Mouse (Mus musculus) left cerebral cortex, adult 2 months (tissue): ENCODE data around the gene Cdh18. TPM values are rescaled to one million over a fixed set of nuclear protein-coding genes. Genes with fewer than 3 reads are reported as not detected.
"Not testable (repeated sequence)": the region's sequence is repeated elsewhere in the genome, so short reads cannot be mapped to it uniquely, and the experiment has no call there.

Source experiments
- DNase-seq, 2 experiments: peaks; one replicate each; pipeline ENCODE4 v3.0.0; 2021 to 2022; ENCODE audit warnings: low spot score in 2 of 2, mixed read lengths in 1 of 2; ENCODE audit errors: extremely low spot score in 1 of 2
- H3K27ac ChIP-seq: fragments of 200-600 bp; 2 replicates; pipeline ENCODE4 v1.8.1; 2022
- H3K4me3 ChIP-seq: fragments of 200-600 bp; 2 replicates; pipeline ENCODE4 v1.8.1; 2022
- CTCF ChIP-seq: fragments of 200-600 bp; IDR thresholded peaks from 2 replicates; pipeline ENCODE4 v1.8.1; 2022; ENCODE audit warnings: antibody characterized with exemption, mild to moderate bottlenecking, moderate library complexity
- intact Hi-C: fragments of 180-260 bp; cut with DNase I; formaldehyde crosslinking; loops from one replicate; pipeline ENCODE4 v1.15.1; 2025
- long read RNA-seq, 2 experiments: library from polyadenylated mRNA; stranded (forward); transcript quantifications; one replicate each; pipeline ENCODE4 v2.0.0; 2021; ENCODE audit warnings: borderline mapping rate in 2 of 2
- total RNA-seq, 2 experiments: library from RNA; stranded (reverse); gene quantifications; 2 replicates each; pipeline ENCODE4 v1.2.3; 2021

Cdh18 gene
- 10 to 100 TPM; 27.3 to 32.9 TPM for total RNA-seq
- long read RNA-seq, experiment 1, partial matches to known transcripts = 1 of 3 reads
- long read RNA-seq, experiment 1, other reads (novel, unspliced or antisense) = 0 of 3 reads
- long read RNA-seq, experiment 2 = 0 reads

DNA sequence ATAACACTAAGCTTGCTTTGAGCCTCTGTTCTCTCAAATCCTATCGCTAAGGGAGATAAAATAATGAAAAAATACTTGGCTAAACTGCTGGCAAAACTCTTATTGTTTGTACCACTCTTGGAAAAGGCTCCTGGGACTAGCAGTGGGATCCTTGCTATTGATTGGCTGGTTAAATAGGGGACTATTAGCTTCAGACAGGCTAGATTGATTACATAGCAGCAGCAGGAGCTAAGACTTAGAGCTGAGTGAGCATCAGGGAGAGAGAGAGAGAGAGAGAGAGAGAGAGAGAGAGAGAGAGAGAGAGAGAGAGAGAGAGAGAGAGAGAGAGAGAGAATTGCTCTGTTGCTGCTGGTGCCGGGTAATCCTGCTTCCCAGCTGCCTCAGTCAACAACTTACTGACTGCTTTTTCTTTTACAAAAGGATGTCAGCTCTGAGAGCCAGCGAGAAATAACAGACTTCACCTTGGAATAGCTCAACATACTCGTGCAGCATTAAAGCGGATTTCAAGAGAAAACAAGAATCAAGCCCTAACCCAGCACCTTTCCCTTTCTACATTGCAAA is at the start of gene Cdh18:
TSS of gene Cdh18 (plus strand) at position 312 of the 561 bp plus-strand sequence.
- intact Hi-C loops = no loop called here
- DNase-seq = no peak
- TF ChIP-seq CTCF = no peak
- H3K4me3 ChIP-seq = peak within 1 kb of the TSS; percentile 38
- peak within 1 kb of the TSS; percentile 24; the same call in 1 of the 2 replicates for H3K27ac ChIP-seq

DNA sequence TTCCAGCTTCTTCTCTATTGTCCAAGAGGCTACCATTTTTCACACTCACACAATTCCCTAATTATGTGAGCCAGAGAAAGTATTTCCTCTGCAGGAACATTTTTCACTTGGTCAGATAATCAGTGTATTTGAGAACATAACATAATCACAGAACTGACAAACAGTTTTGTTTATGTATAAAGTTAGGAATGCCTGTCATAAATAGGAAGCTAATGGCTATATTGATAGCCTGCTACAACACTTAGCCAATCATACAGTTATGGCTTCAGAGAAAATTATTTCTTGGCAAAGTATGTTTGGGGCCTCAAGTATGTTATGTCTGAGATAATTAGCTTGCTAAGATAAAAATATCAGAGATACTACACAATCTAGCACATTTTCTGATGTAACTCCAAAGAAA is 37.6 kb upstream of the Cdh18 start:
- Histone ChIP-seq H3K27ac (no peak overlapping the region), H3K4me3 (no peak overlapping the region)
- DNase-seq = no peak
- no peak for TF ChIP-seq CTCF
- intact Hi-C loops = no loop called here

DNA sequence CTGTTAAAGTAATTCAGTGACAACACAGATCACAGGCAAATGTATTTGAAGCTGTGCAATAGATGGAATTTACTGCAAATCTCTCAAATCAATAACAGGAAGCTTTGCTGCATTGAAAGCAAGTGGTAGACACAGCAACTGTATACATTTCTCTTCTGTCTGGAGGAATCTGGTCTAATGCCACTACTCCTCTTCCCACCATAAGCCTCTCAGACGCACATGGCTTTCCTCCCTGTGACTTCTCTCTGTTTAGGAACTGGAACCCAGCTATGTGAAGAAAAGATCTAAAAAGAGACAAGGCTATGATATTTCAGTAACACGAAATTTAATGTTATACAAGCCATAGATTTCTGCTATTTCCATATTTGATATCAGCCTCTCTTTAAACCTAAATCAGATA is 13.0 kb upstream of the Cdh18 start:
- Histone ChIP-seq H3K4me3 (no peak overlapping the region), H3K27ac (no peak overlapping the region)
- no peak for TF ChIP-seq CTCF
- no peak for DNase-seq
- intact Hi-C loops = no loop called here

DNA sequence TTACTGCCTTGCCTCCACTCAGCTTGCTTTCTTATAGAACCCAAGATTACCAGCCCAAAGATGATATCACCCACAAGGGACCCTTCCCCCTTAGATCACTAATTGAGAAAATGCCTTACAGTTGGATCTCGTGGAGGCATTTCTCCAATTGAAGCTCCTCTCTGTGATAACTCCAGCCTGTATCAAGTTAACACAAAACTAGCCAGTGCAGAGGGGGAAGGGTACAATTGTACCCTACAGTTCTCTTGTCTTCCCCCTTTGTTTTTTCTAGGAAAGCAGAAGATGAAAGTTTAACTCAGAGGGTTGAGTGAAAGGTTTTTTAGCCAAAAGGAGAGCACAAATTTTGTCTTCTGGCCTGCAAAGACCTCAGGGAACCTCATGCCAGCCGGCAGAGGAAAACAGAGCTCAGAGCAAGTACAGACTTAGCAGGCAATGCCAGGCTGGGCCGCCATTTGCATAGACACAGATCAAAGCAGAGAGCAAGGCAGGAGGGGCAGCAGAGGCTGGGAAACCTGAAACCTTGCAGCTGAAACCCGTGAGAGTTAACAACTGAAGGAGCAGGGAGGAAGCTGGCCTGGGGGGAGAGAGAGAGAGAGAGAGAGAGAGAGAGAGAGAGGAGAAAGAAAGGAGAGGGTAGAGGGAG is 29.3 kb downstream of the Cdh18 start:
- H3K27ac ChIP-seq = no peak overlapping the region
- no peak for TF ChIP-seq CTCF

DNA sequence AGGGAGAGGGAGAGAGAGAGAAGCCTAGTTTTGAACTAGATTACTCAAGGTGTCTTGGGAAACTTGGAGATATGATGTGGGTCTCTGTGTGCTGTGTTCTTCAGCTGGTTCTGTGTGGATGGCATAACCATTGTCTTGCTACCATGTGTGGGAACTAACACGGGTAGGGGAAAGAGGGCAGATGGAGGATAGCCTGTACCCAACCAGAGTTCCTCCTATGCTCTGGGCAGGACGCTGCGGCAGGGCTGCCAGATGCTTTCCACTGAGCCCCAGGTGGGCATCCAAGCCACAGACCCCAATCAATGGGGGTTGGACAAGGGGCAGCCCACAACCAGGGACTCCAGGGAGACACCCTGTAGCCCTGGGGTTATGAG is 29.8 kb downstream of the Cdh18 start:
- H3K27ac ChIP-seq = no peak overlapping the region
- TF ChIP-seq CTCF = no peak
- H3K4me3 ChIP-seq = no peak overlapping the region
- DNase-seq = no peak
- intact Hi-C loops = no loop called here

More for the DNA sequence above, 29.3 kb downstream of the Cdh18 start:
- no peak for DNase-seq
- no peak overlapping the region for H3K4me3 ChIP-seq
- intact Hi-C loops = no loop called here

DNA sequence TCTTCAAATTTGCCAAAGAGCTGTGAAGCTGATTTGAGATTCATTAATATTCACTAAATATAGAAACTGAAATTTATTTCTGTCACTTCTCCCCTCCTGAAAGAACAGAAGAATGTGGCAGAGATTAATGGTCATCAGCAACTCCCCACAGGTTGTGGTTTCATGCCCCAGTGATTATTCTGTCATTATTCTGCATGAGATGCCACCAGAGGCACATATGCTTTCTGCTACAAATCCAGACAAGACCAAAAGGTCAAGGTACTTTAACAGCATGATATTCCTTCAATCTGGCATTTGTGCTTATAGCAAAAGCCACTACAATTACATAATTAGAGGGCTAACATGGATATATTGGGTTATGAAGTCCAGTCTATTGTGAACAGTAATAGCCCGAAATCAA is 35.8 kb downstream of the Cdh18 start:
- intact Hi-C loops = no loop called here
- DNase-seq = no peak
- TF ChIP-seq CTCF = no peak
- no peak overlapping the region for H3K4me3 ChIP-seq
- H3K27ac ChIP-seq = no peak overlapping the region

DNA sequence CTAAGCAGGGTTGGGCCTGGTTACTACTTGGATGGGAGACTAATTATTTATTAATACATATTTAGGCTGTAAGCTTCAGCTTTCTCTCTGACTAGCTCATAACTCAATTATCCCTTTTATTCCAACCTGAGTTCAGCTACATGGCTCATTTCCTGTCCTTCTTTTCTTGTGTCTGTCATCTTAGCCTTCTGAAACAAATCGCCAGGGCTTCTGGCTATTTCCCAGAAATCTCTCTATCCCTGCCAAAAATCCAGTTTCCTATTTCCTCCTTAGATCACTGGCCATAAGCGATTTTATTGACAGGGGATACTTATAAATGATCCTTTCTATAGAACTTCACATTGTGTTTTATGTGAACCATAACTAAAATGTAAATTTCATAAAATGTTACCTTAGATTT is 167.6 kb downstream of the Cdh18 start:
- intact Hi-C loops = no loop called here
- no peak for DNase-seq
- Histone ChIP-seq H3K4me3 (no peak overlapping the region), H3K27ac (no peak overlapping the region)
- no peak for TF ChIP-seq CTCF

DNA sequence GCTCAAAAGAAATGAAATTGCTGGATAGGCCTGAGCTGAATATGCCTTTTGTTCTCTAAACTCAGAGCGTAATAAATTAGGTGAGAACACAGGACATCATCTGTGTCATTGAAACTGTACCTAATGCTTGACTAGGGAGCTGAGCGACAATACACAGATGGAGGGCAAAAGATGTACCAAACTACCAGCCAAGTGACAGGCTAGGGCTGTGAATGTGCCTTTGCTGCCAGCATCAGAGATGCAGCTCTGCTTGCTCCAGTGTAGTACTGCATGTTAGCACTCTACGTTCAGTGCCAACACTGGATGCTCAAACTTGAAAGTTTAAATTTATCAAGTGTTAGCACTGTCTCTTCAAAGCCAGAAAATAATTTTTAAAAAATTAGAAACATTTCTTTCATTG is 168.9 kb downstream of the Cdh18 start:
- intact Hi-C loops = no loop called here
- Histone ChIP-seq H3K27ac (no peak overlapping the region), H3K4me3 (no peak overlapping the region)
- no peak for DNase-seq
- TF ChIP-seq CTCF = no peak

DNA sequence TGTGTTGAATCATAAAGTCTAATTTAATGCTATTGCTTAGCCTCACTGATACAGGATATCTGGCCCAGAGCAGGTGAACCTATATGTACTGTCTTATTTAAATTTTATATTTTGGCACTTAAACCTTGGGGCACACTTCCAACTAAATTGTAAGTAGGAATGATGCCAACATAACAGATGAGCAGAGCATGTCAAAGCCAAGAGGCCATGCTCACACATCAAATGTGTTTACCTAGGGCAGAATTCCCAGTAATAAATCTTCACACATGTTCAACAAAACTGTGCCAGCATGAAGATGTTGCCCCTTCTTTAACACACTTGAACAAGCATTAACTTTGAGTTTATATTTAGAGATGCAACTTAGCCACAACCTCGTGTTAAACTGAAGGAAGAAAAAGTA is 177.8 kb downstream of the Cdh18 start:
- intact Hi-C loops = no loop called here
- H3K27ac ChIP-seq = no peak overlapping the region
- DNase-seq = no peak
- H3K4me3 ChIP-seq = no peak overlapping the region
- no peak for TF ChIP-seq CTCF

DNA sequence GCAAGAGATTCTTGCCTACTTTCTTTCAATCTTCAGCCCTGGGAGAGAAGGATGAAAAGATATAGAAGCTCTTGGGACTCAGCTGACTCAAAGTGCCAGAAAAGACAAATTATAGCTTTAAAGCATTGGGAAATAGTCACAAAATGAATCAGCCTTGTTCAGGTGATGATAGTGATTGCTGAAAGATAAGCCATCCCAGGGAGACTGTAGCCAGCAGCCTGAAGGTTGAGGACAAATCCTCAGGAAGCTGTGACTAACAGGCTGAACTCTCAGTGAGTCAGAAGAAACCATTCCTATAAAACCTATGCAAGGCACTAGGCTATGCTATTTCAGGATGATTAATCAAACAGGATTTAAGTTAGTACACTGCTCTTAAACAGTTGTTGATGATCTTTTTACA is 184.2 kb downstream of the Cdh18 start:
- Histone ChIP-seq H3K27ac (no peak overlapping the region), H3K4me3 (no peak overlapping the region)
- TF ChIP-seq CTCF = no peak
- no peak for DNase-seq
- intact Hi-C loops = no loop called here

DNA sequence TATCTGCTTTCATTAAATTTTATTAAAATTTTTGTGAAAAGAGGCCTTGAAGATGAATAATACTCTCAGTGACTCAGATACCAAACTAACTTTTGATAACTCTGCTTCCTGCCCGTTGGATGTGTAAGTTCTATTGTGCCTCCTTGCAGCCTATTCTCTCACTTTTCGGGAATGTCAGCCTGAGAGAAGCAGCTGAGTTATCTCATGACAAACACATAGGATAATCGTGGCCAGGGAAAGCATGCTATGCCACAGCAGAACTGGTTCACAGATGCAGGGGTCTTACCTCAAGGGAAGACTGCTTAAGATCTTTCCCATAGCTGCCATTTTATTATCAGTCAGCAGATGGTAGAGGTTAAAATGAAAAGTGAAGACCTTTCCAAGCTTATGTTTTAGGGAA is 187.3 kb downstream of the Cdh18 start:
- Histone ChIP-seq H3K27ac (no peak overlapping the region), H3K4me3 (no peak overlapping the region)
- intact Hi-C loops = no loop called here
- no peak for TF ChIP-seq CTCF
- no peak for DNase-seq

DNA sequence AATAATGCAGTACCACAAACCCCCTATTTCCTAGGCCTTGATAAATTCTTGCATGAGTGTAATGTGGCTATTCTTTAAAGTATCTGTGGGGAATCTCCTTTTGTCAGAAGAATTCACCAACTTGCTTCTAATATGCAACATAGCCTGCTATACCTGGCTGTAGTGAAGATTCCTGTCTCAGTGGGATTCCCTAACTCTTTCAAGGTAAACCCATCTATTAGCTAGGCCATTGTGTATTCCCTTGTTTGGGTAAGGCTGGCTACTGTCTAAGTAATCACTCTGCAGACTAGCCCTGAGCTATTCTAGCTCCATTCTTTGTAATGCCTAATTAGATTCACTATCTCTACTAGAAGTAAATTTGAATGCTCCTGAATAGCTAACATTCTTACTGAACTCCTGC is 212.4 kb downstream of the Cdh18 start:
- H3K27ac ChIP-seq, H3K4me3 ChIP-seq, DNase-seq, intact Hi-C loops: not testable (repeated sequence)

DNA sequence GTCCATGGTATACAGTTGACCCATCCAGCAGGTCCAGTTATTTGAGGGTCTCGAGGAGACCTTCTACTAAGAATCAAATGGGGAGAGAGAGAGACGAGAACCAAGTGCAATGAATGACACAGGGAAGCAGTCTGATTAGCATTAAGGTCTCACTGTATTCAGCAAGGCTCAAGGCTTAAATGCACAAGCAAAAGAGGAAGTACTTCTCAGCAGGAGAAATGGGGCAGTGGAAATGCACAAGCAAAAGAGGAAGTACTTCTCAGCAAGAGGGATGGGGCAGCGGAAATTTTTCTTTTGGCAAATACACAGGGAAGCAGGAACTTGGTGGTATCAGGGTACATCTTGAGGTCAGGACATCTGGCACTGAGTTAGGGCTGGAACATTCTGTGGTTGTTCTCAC is 217.8 kb downstream of the Cdh18 start:
- DNase-seq, intact Hi-C loops: not testable (repeated sequence)

More for the DNA sequence above, 217.8 kb downstream of the Cdh18 start:
- H3K4me3 ChIP-seq, H3K27ac ChIP-seq: not testable (repeated sequence)
